Mouse (Mus musculus): ENCODE results near the gene Atic. TPM values are rescaled to one million over a fixed set of nuclear protein-coding genes. Genes with fewer than 3 reads are reported as not detected.

The Atic gene
- polyA plus RNA-seq (2017; shearing (Covaris generic)): 10 to 100 TPM; 47.4 to 72.0 TPM

DNA sequence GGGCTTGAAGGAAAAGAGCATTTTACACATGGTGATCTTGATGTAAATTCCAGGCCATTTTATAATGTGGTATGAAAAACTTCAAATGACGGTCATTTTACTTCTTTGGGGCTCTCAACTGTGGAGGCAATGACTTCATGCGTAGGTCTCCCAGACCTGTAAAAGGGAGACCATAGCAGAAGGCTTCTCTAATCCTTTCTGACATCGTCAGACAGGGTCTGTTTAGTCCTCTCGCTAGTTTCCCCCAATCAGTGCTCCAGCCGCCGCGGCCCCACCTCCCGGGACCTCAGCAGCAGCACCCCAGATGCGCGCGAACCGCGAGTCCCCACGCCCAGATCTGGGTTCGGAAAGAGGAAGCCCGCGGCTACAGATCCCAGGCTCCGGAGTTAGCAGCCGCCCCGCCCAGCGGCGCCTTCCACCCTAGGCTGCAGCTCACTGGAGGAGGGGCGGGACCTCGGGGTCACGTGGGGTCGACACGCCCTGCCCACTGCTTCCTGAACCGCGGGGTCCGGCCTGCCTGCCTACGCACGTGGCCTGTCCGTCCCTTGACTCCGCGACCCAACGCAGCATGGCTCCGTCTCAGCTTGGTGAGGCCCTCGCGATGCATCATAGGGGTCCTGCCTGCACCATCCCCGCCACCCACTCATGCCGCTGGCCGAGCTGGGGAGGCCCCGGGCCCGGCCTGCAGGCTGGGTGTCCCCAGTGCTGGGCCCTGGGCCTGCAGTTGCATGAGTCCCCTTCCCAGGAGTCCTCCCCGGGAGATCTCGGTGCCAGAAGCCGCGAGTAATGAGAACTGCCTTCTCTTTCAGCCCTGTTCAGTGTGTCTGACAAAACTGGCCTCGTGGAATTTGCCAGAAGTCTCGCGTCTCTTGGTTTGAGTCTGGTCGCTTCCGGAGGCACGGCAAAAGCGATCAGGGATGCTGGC lies at the start of gene Atic:
TSS of gene Atic (plus strand) at position 463 of the 925 bp plus-strand sequence.
- ATAC-seq: peak; percentile 96

DNA sequence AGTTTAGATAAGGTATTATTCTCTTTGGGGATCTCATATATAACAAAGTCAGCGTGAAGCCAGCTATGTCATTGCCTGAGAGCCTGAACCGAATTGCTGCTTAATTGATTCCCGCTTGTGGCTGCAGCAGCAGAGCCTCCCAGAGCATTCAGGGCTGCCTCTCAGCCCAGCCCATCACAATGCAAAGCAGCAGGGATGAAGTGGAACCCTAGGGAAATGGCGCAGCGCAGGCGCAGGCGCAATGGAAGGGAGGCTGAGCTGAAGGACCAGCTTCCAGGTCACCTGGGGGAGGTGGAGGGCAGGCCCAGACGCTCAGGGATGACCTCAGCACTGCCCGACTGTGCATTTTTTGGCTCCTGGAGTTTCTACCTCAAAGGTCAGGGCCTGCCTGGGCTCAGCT lies 49.7 kb upstream of the Atic start:
- no peak for ATAC-seq

DNA sequence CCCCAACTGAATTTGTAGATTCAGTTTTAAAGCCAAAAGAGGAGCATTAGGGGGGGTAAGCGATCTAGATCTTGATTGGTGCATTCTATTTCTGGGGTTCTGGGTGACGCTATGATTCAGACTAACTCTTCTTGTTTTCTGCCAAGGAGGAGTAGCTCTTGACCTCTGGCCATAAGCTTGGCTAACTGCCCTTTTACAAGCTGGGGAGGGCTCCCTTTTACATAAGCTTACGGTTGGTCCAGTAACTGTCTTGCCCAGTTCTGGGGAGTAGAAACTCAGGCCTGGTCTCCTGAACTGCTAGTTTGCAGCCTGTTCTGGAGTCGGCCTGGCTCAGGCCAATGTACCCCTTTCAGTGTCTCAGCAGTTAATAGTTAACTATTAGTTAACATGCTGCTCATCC lies 41.9 kb upstream of the Atic start:
- ATAC-seq: no peak

DNA sequence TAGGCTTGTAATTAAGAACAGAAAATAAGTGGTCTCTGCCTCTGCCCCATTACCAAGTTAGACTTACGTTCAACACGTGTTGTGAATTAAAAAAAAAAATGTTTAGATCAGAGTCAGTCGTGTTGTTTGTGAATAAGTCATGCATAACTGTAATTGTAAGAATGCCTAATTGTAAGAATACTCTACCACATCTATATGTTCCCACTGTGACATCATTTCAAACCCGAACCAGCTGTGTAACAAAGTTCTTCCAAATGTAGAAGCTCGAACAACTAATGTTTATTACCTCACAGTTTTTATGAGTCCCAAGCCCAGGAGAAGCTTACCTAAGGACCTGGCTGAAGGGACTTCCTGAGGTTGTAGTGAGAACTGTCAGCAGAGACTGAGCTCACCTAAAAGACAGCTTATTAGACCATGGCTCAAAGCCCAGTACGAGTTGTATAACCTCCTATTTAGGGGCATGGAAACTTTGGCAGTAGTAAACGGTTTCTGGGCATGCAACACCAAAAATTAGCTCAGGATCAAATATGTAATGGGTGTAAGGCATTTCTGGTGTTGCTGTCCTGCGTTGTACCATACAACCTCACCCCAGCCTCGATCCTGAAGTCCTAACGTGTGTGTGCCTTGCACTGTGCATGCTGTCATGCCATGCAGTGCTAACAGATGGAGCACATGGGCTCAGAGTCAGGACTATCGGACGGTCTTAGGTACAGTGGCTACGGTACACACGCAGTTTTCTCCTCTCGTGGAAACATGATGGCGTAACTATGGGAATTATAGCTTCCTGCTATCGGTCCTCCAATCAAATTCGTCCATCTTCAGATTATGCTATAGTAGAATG lies 27.9 kb upstream of the Atic start:
- ATAC-seq: no peak

DNA sequence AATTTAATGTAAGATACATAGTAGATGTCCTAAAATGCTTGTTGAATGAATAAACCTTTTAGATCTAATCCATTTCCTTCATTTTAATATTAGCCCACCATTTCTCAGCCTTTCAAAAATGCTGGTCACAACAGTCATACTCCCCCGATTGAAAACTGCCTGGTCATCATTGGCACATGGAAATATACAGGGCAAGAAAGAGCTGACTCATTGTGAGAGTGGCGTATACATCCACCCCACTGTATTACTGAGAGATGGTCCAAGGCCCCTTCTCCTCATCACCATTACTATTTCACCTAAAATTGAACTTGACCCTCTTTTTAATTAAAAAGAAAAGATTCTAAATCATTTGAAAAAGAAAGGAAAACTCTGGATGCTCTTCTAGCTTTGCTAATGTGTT lies 26.2 kb upstream of the Atic start:
- no peak for ATAC-seq

DNA sequence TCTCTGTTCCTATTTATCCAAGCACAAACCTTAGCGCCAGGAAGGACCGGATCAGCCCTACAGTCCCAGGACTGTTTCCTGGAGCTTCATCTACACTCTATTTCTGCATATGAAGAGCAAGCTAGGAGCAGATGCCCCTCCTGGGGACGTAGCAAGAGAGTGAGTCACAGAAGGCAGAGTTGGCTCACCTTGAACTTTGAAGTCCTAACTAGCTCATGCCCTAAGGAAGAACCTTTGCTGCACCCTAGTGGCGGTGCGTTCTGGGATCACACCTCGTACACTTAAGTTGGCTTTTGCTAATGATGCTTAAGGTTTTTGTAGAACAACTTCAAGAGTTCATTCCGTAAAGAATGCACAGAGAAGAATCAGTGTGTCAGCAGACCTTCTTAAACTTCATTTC lies 25.3 kb upstream of the Atic start:
- ATAC-seq: no peak

DNA sequence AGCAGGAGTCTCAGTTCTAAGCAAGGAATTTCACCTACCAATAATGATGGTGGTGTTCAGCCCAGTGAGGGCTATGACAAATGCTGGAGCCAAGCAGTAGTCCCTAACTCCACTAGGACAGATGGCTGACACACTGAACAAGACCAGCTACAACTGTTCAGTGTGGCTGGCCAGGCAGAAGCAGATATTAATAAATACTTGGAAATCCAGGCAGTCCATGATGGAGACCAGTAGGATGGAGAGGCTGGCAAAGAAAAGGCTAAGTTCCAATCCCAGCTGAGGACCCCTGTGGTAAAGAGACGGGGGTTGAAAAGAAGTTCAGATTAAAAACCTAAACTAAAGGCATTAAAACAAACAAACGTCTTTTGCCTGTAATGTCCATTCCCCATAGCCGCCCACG lies 17.3 kb upstream of the Atic start:
- ATAC-seq: no peak

DNA sequence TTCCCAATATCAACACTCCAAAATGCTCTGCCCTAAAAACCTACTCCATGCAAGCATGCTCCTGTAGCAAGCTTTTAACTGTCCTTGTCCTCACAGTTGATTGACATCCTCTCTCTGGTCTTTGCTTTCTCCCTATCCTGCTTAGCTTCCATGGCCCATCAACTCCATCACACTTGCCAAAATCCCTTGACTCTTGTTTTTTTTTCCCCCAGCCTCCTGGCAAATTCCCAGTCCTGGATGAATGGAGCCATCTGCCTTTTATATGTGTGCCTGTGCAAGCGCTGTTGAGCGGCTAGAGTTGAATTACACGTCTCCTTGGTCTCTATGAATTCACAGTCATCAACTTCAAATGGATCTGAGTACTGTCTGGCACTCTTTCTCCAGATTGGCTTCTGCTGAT lies 16.5 kb upstream of the Atic start:
- ATAC-seq: no peak

DNA sequence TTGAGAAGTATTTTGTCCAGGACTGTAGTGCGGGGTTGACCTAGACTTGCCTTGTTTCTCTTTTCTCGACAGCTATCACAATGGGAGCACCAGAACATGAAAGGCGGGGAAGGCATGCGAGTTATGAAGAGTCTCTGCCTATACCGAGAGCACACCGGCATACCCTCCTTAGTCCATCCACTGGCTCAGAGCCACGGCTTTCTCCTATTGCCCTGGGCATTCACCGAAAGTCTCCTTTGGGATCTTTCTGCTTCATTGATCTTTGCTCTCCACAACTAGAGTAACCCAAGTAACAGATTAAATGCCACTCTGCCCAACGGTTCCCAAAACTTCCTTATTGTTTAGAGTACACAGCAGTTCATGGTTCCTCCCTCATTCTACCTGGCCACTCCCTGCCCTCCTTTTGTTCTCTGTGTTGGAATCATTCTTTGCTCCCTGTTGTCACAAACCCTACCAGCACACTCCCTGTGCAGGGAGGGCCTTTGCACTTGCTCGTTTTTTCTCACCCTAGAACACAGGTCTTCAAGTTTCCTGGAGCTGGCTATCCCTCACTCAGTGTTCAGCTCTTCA lies 6.2 kb upstream of the Atic start:
- no peak for ATAC-seq

DNA sequence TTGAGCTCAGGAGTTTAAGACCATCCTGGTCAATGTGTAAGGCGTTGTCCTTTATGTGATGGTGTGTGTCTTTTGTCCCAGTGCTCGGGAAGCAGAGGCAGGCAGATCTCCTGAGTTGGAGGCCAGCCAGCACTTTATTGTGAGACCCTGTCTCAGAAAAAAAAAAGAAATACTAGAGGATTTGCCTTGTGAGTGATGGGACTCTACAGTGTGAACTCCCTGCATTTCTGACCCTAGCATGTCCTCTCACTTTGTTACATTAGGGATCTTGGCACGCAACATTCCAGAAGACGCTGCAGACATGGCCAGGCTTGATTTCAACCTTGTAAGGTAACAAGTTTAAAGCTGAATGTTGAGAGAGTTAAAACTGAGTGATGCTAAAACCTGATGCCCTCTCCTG lies 3.7 kb downstream of the Atic start:
- no peak for ATAC-seq

DNA sequence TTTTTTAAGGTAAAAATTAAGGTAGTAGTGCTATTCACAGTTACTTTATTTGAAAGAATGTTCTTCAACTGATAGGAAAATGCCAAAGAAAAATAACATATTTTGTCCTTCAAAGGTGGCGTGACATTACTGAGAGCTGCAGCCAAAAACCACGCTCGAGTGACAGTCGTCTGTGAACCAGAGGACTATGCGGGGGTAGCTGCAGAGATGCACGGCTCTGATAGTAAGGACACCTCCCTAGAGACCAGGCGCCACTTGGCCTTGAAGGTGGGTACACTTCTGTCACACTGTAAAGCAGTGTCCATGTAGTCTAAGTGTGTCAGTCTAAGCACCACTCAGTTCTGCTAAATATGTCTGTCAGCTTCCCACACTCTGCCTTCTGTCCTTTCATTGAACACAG lies 7.3 kb downstream of the Atic start:
- ATAC-seq: no peak

DNA sequence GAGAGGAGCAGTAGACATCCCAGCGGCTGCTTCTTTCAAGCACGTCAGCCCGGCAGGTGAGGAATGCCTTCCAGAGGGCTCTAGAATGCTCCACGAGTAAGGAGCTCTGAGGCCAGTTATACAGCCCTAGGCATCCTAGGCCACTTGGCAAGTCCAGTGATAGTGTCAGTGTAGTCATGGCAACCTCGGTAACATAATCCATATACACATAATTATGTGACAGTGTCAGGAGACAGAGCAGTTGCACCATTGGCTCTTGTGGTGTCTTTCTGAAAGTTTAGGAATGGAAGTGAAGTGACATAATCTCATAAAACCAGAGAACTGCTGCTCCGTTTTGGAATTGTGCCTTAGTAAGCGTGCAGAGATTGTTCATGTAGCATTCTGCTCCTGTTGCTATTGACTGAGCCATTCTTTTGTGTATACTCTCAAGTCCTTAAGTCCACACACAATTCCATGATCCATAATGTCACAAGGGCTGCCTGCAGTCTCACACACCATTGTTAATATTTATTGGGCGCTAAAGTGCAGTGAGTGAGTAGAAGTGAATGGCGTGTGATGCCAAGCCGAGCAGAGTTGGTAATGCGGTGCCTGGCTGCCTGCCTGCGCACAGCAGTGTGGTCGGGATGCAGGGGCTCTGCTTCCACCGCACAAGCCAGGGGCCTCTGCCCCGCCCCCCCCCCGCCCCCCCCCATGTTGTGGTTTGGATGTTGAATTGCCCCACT lies 11.1 kb downstream of the Atic start:
- no peak for ATAC-seq

DNA sequence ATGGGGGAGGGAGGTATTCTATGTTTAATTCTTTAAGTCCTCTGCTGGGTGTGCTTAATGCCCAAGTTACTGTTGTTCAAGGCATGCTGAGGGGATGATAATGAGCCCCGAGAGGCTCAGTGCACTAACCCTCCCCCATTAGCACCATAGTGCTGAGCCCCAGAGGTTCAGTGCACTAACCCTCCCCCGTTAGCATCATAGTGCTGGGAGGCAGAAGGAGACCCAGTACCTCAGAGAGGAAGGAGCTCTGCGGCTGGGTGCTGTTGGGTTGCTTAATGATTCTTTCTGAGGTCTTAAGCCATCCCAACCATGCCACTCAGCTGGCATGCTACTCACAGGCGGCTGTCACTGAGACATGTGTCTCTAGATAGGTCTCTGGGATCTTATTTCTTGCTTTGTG lies 13.2 kb downstream of the Atic start:
- ATAC-seq: no peak

DNA sequence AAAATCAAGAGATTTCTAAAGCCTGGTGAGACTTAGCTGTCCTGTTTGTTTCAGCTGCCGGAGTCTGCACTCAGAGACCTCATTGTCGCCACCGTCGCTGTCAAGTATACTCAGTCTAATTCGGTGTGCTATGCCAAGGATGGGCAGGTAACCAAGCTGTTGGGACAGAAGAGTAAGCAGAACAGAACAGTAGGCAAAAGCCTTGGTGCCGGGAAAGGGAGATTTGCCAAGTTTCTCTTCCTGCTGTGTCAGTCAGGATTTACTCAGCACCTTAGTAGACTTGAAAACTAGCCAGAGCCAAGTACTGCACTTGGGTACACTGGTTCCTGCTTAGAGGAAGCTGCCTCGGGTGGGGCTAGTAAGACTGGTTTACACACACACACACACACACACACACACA lies 19.0 kb downstream of the Atic start:
- no peak for ATAC-seq

DNA sequence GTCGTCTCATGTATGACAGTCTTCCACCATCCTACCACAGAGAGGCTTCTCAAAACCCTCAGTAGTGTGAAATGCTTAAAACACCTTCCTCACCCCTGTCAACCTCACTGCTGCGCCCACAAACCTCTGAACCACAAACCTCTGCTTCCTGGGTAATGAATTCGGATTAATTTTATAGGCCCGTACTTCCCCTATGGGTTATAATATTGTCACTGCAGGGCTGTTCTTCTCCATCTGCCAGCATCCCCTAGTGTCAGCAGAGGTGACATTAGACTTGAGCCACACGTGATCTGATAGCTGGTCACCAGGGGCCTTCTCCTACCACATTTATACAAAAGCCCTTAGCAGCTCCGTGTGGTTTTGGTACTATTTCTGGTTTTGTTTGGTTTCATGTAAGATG lies 19.9 kb downstream of the Atic start:
- no peak for ATAC-seq

DNA sequence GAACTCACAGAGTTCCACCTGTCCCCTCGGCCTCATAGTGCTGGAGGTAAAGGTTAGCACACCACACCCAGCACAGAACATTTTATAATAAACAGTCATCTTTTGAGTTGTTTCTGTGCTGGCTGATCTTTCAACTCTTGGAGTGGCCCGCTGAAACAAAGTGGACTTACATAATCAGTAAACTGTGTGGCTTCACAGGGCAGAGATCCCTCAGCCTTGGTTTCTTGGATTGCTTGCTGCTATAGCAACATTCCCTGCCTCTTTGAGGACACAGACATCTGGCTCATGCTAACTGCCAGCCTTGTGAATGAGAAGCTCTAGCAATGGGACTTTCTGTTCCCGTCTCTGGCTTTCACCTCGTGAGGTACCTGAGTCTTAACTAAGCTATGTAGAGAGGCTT lies 22.6 kb downstream of the Atic start:
- ATAC-seq: no peak

DNA sequence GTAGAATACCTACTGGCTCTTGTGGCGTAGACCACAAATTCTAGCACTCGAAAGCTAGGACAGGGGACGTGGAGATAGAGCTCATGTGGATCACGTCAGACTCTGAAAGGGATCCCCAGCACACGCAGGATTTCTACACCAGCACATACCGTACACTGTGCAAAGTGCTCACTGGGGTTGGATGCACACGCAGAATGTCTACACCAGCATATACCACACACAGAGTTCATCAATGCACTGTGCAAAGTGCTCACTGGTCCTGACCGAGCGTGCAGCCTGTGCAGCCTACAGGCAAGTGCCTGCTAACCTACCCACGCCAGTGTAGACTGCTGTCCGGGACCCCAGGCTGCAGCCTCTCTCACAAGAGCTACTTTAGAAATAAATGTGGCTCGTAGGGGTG lies 23.5 kb downstream of the Atic start:
- ATAC-seq: no peak

DNA sequence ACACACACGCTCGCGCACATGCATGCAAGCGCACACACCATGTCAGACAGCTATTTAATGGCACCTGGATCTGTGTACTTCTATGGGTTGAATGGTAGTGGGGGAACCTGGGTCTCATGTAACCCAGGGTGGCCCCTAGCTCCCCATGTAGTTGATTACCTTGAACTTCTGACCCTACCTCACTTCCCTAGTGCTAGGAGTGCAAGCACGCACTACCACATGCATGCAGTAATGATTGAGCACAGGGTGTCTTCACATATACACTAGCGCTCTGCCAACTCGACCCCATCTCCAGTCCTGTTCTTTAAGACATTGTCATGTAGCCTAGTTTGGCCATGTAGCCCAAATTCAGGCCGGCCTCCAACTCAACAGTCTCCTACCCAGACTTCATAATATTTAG lies 26.4 kb downstream of the Atic start:
- no peak for ATAC-seq

DNA sequence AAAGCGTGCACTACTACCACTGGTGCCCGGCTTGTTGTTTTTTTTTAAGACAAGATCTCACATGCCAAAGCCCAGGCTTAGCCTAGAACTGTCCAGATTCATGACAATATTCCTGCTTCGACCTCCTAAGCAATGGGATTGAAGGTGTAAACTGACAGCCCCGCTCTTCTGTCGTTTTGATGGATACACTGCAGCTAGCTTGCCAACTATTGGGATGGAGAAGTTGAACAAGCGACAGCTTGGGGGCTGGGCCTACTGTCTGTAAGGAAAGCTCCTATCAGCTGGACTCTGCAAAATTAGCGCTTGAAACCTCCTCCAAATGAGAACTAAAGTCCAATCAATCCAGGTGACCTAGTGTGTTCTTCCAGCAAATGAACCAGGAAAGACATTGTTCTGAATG lies 26.9 kb downstream of the Atic start:
- no peak for ATAC-seq

DNA sequence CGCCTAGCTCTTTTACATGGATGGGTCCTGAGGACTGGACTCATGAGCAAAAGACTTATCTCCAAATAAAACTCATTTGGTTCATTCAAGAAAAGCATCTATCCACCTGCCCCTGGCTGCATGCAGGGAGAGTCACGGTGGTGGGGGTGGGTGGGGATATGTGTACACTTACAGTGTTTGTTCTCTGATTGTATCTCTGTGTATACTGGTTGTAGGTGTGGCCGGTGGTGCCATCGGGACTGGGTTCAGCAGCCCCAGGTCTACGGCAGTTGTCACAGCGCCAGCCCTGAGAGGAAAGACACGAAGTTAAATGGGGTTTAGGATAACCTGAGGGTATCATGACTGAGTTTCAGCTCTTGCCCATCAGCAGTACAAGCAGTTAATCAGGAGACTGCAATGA lies 29.7 kb downstream of the Atic start:
- no peak for ATAC-seq

DNA sequence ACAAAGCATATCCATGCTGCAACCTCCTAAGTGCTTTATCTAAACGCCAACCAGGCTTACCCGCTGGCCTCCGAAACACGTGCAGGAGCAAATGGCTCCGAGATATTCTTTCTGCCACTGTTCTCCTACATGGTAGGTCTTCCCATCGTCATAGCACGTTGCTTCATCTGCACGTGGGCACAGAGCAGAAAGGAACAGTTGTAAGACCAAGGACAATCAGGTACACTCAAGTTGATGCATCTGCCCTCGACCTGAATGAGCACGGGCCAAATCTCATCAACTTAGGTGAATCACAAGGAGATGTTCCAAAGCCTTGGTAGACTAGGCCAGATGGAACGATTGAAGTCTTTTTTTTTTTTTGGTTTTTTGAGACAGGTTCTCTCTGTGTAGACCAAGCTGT lies 33.1 kb downstream of the Atic start:
- no peak for ATAC-seq

DNA sequence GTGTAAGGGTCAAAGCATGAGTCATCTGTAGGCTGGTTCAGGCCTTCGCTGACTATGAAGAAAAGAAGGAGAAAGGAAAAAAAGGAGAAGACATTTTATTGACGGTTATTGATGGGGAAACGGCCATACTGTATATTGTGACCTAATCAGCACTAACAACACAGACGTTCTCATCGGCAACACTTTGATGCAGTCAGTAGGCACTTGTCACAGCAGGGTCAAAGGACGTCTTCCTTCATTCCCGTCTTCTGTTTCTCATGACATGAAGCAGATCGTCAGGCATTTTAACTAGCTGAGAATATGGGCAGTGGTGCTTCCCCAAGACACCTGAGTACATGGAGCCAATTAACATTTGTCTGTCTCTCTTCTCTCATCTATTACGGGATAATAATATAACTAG lies 36.2 kb downstream of the Atic start:
- ATAC-seq: no peak

DNA sequence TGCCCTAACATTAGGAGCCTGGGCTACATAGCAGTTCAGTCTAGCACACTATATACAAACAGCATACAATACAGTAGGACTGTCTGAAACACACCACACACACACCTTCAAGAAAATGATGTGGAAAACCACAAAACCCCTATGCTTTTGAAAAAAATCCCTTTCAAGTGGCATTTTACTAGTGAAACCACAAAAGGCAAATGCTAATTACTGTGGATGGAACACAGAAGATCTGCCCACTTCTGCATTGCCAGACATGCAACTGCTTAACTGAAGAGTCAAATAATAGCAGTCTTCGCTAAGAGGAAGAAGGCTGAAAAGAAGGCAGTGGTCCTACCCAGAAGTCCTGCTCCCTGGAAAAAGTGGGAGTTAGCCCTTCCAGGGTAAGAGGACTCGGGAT lies 37.3 kb downstream of the Atic start:
- no peak for ATAC-seq
